Mouse (Mus musculus) adrenal gland, adult (tissue): ENCODE measurements around the gene Apba1.

Experiments used
- DNase-seq, 2 experiments: peaks; one replicate each; pipeline ENCODE4 v3.0.0; 2022 to 2023; ENCODE audit warnings: low spot score in 1 of 2; ENCODE audit not compliant: inconsistent age in 2 of 2

The Apba1 gene

DNA sequence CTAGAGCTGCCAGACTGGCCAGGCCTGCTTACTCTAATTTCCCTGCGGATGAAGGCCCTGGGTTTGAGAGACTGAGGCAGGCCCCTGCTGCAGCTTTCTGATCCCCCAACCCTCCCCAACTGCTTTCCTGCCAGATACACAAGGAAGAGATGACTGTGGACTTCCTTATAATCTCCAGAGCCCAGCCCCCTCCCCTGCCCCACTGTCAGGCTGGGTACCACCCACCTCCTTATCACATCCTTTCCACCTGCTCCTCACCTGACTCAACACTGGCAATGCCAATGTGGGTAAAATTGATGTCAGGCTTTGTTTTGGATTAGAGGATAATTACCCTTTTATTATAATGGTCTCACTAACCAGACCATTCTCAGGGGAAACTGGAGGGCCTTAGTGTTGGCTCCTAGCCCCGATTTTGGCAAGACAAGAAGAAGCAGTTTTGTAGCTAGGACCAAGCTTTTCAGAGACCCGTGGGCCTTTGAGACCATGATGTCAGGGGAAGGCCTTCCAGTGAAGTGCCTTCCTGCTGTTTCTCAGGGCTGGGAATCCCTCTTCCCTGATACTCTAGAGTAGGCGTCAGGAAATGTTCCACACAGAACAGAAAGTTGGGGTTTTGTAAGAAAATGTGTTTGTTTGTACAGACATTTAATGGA is 44.7 kb downstream of the Apba1 start:
- DNase-seq: no peak

- no peak for DNase-seq
Measured at GRCm38 (mm10) chr19:23806796-23807195, 48.1 kb downstream of the Apba1 start.

DNA sequence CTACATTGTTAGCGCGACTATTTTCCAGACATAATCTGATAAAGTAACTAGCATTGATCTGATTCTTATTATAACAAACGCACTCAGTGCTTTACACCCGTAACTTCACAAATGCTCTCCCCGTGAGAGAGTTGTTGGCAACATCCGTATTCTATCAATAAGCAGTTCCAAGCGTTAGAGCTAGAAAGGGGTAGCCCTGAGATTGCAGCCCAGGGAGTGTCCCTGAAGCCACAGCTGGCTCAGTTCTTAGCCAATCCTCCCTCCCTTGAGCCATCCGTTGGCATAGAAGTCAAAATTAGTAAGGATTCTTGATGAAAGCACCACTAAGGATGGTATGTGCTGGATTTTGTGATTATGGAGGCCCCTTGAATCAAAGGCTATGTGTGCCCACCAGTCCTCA is 48.7 kb downstream of the Apba1 start:
- DNase-seq: no peak

DNA sequence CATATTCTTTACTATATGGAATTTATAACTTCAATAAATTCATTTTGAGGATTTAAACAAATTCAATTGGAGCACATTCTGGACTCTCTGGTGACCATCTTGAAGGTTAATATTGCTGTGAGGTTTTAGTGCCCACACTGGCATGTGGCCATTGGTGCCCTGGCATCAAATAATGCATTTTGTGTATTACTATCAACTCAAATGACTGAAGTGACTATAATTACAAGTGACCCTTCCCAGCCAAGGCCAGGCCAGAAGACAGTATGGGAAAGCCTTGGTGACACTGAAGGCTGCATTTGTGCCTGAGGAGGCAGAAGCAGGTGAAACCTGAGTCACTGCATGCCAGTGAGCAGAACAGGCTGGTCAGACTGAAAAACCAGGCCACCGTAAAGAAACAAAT is 50.5 kb downstream of the Apba1 start:
- no peak for DNase-seq

GRCm38 (mm10) chr19:23810512-23810911 is 51.8 kb downstream of the Apba1 start:
- no peak for DNase-seq

GRCm38 (mm10) chr19:23810976-23811375 is 52.3 kb downstream of the Apba1 start:
- no peak for DNase-seq

DNA sequence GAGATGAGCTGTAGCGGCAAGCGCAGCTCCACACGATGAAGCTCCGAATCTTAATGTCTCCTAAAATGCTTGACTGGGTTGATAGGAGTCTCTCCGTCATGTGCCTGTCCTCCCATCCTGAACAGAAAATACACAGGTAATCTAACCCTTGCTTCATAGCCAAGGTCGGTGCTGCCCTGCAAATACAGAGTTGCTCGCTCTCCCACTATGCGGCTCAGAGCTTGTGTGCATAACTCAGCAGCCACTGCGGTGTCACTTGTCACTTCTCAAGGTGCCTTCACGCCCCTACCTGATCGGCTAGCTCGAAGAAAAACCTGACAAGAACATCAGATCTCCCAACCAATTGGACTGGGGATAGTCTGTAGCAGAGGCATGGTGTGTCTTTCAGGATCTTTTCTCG is 58.1 kb downstream of the Apba1 start:
- DNase-seq: no peak

DNA sequence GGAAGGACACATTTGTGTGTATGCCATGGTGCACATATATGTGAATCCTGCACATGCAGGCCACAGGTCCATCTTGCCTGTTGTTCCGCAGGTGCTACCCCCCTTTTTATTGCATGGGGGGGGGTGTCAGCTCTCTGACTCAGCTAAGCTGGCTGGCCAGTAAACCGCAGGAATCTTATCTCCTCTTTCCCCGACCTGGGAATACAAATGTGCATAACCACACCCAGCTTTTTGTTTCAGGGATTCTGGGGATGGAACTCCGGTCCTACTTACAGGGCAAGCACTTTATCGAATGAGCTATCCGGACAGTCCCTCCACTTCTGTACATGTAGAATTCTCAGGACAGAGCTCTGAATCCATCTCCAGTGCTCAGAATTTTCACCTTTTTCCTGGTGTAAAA is 58.5 kb downstream of the Apba1 start:
- DNase-seq: no peak

GRCm38 (mm10) chr19:23819882-23820281 is 61.2 kb downstream of the Apba1 start:
- DNase-seq: no peak

DNA sequence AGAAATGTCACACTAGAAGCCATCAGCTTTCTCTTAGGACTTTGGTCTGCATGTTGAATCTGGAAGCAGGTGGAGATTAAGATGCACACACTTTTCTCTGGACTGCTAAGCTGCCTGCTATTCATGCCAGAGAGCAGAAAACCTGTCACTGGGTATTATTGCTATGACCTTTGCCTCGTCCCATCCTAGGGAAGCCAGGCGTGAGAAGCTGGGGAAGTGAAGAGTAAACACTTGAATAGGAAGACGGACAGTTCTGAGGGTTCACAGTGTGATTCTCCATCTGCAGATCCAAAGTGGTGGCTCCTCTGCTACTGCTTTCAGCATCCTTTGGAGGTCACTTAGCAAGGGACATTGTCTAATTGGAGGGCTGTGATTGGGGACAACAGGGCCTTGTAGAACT is 63.8 kb downstream of the Apba1 start:
- no peak for DNase-seq

GRCm38 (mm10) chr19:23823533-23823932 is 64.8 kb downstream of the Apba1 start:
- DNase-seq: no peak

GRCm38 (mm10) chr19:23826251-23826650 is 67.6 kb downstream of the Apba1 start:
- no peak for DNase-seq

DNA sequence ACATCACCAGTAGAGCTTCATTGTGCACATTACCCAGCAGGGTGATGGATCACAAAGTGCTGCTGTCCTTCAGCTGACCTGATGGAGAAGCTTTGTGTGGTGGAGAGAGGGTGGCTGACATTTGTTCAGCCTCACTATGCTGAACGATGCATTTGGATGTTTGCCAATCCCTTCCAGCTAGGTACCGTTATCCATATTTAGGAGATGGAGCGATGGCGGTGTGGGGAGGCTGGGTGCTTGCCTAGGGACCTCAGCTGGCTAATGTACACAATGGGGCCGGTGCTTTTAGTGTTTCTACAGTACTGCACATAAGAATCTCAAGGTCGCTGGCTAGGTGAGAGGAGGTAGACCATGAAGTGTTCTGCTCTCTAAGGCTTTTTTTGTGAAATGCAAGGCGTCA is 72.1 kb downstream of the Apba1 start:
- DNase-seq: no peak

DNA sequence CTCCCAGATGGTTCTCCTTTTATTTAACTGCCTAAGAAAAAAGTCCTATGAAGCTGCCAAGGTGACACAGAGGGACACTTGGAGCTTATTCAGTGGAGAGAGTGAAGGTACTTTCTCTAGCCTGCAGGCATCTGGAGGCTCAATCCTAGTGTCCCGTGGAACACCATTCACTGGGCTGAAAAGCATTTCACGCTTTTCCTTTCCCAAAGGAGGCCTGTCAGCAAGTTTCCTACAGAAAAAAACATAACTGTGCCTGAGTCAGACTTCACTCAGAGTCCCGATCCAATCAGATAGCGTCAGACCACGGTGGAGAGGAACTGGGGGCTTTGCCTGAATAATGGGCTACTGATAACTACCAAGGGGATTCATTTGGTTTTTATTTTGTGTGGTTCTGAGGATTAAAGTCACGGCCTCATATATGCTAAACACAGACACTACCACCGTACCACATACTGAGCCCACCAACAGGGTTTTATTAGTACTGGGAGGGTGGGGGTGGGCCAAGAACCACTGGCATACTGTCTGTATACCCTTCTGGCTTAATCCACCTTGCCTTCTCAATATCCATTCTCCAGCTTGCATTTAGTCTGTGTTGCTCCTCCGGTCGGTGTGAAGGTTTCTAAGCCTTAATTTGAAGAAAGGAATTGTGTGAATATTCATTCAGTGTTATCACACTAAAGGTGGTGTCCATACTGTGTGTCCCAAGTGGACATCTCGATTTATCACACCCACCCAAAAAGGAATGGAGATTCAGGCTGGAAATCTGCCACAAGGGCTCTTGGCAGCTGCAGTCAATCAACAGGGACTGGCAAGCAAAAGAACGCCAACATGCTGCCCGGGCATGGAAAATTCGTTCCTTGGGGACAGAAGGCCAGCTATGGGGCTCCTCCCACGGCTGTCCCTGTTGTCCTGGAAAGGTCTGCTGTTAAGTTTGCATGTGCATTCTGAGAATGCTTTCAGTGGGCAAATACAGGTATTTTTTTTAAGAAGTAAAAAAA is 75.3 kb downstream of the Apba1 start:
- DNase-seq: peak in 1 of 2 experiments; percentile 56

- no peak for DNase-seq
Measured at GRCm38 (mm10) chr19:23834721-23835120, 76.0 kb downstream of the Apba1 start.

DNA sequence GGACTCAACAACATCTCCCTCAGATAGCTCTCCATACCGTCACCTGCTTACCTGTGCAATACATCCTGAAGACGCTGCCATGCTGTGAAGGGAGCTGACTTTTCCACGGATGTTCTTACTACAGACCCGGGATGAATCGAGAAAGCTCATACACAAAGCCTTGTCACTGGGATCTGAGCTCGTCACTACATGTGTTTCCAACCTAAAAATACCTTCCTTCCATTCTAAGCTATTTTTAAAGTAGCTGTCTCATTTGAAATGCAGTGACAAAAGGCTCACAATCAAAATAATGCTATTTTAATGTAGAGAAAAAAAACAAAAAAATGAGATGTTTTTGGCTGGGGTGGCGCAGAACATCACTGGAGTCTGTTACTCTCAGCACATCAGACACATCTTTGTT is 97.1 kb downstream of the Apba1 start:
- no peak for DNase-seq

GRCm38 (mm10) chr19:23858091-23858490 is 99.4 kb downstream of the Apba1 start:
- DNase-seq: no peak

DNA sequence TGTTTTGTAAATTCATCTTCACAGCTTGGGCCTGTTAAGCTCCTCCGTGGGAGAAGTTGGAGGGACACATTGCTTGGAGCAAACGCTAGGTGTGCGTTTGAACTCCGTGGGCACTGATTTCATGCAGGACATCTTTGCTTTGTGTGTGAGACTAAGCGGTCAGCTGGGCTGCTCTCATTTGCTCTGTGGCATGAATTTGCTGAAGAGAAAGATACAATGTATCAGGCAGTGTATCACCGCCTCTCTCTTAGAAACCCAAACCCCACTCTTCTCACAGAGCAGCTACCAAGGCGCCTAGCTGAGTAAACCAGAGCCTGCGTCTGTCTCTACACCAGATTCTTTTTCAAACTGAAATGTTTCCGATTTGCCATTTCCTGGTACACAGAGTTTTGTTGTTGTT is 100.1 kb downstream of the Apba1 start:
- no peak for DNase-seq

GRCm38 (mm10) chr19:23860151-23860820 is 101.6 kb downstream of the Apba1 start:
- peak; percentile 16 to 71 for DNase-seq

DNA sequence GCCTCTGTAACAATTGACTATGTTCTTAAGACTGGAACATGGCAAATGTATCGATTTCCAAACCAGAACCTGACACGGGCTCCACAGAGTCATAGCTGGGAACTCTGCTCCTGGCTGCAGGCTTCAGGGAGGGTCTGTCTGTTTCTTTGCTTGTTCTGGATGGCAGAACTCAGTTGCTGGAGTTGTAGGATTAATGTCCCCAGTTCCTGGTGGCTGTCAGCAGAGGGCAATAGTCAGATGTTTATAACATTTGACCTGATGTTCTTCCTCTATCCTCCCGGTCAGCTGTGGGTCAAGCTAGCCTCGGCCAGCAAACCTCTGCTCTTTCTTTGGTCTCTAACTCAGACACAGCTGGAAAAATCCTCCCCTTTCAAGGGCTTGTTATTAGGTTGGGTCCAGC is 104.0 kb downstream of the Apba1 start:
- peak in 1 of 2 experiments; percentile 30 for DNase-seq

DNA sequence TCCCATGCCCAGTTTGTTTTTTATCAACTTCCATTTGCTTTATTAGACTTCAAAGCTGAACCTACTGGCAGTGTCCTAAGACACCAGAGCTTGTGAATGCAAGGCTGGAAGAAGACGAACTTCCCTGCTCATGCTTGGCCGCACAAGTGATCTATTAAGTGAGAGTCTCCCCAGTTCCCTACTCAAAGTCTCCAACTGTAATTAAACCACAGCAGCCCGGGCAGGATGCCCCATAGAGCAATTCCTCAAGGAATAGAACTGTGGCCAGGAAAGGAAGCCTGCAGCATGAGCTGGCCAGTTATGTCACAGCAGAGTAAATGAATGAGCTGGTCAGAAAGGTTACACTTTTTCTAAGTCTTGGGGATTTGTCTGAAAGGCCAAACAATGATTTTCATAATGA is 105.3 kb downstream of the Apba1 start:
- DNase-seq: peak in 1 of 2 experiments; percentile 65

GRCm38 (mm10) chr19:23866045-23866444 is 107.4 kb downstream of the Apba1 start:
- DNase-seq: no peak
